Mouse (Mus musculus): Measurements from ENCODE around the gene Plxna2.

GRCm38 (mm10) chr1:194693488-194693887 lies 75.5 kb downstream of the Plxna2 start:
- TF ChIP-seq CTCF (IDR thresholded peaks at IDR 0.05; ENCODE audit: insufficient read depth, low read depth, low read length): no peak
- TF ChIP-seq POLR2A (IDR thresholded peaks at IDR 0.05; ENCODE audit: insufficient read depth, low read depth, low read length): no peak

All from olfactory bulb, adult 2 months (tissue).